Comparison of ENCODE assay signal across 17 mouse cellular contexts in the genomic region with DNA sequence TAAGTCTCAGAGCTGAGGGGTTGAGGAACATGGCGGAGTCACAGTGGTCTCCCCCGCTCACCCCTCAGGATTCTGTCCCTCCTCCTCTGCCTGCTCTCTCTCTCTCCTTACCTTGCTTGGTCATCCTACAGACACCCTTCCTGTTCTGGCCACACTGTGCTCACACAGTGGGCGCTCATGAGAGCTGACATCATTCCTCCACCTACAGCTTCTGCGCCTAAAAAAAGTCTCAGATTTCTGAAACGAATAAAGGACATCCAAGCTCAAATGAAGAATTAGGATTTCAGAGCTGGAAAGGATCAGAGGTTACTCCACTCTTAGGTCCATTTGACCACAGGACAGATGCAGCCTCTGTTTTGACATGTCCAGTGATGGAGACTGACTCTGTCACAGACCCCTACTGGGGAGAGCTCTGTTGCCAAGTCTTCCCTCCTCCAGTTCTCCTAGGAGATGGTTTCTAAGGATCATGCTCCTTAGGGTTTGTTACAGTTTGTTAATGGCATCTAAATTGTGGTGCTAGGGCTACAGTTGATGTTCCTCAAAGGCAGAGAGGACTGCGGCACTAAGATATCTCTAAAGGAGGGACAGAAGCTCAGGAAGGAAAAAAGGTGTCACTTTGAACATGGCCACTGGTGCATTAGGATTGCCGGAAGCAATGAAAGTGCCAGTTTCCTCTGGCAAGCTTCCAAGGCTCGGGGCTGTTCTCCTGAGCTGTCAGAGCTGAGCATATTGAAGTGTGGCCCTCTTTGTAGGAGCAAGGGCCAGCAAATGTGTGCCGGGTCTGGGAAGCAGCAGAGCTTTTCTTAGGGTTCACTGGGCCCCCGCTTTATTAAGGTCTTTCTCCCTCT. TPM values are rescaled to one million over a fixed set of nuclear protein-coding genes. Genes with fewer than 3 reads are reported as not detected.
DNase-seq lines count a peak whose midpoint lies in the region; ATAC-seq and TF ChIP-seq lines count a peak whose summit lies in the region.
"Had no signal": no experiment of that assay in that cellular context is flagged by ENCODE, and none has a peak within 500 bp of the region (broad histone marks: within the 10 kb centered on the region; RNA-seq: fewer than 3 reads in every experiment).

No protein-coding gene starts in this region.

- peaks cover 10% of the 10 kb centered on the region for H3K4me1 ChIP-seq in hindbrain, embryonic 16.5 days (ENCODE audit: control insufficient read depth, insufficient read depth, low read depth, low read length)
- H3K4me1 ChIP-seq in hindbrain, embryonic 11.5 days (replicated peaks; ENCODE audit: control insufficient read depth, insufficient read depth, low read length): no peaks in the 10 kb centered on the region
- H3K4me1 ChIP-seq in kidney, adult 2 months (ENCODE audit: control insufficient read depth, insufficient read depth, low read length): no peaks in the 10 kb centered on the region

- peaks cover 4% of the 10 kb centered on the region for H3K27me3 ChIP-seq in hindbrain, embryonic 16.5 days (replicated peaks; ENCODE audit: control insufficient read depth, insufficient read depth, low read length)
- H3K27me3 ChIP-seq in hindbrain, embryonic 11.5 days (ENCODE audit: control insufficient read depth, insufficient read depth, low read length): peaks cover 8% of the 10 kb centered on the region
- no peaks in the 10 kb centered on the region for H3K27me3 ChIP-seq in kidney, adult 2 months (replicated peaks; ENCODE audit: control insufficient read depth, insufficient read depth, low read length)
- H3K27me3 ChIP-seq: Patski had no signal

- TF ChIP-seq CTCF in kidney, adult 2 months (conservative IDR thresholded peaks at IDR 0.05; ENCODE audit: insufficient read depth, insufficient read length, low read depth, low read length): no peak

- H3K27ac ChIP-seq in hindbrain, embryonic 16.5 days (ENCODE audit: low read depth, low read length): no peak overlapping the region
- H3K27ac ChIP-seq in hindbrain, embryonic 11.5 days (ENCODE audit: low read depth, low read length): no peak overlapping the region
- no peak overlapping the region for H3K27ac ChIP-seq in kidney, adult 2 months (ENCODE audit: insufficient read depth, low read depth, low read length)
- H3K27ac ChIP-seq: heart, adult 2 months; kidney, postnatal 0 days; liver, embryonic 15.5 days; neural tube, embryonic 12.5 days had no signal

- peaks cover 13% of the 10 kb centered on the region for H3K36me3 ChIP-seq in hindbrain, embryonic 16.5 days (ENCODE audit: control insufficient read depth, insufficient read depth, low read length)
- H3K36me3 ChIP-seq in hindbrain, embryonic 11.5 days (ENCODE audit: control insufficient read depth, insufficient read depth, low read length): no peaks in the 10 kb centered on the region
- H3K36me3 ChIP-seq in kidney, adult 2 months (ENCODE audit: control insufficient read depth, insufficient read depth, low read length): no peaks in the 10 kb centered on the region
- H3K36me3 ChIP-seq: liver, embryonic 15.5 days had no signal

- H3K9me3 ChIP-seq in hindbrain, embryonic 16.5 days (ENCODE audit: control insufficient read depth, low read length): no peaks in the 10 kb centered on the region
- H3K9me3 ChIP-seq in hindbrain, embryonic 11.5 days (ENCODE audit: control insufficient read depth, low read length): no peaks in the 10 kb centered on the region
- H3K9me3 ChIP-seq: liver, embryonic 15.5 days; midbrain, embryonic 13.5 days; neural tube, embryonic 12.5 days had no signal

- no peak overlapping the region for H3K4me2 ChIP-seq in hindbrain, embryonic 16.5 days (ENCODE audit: low read length)
- no peak overlapping the region for H3K4me2 ChIP-seq in hindbrain, embryonic 11.5 days (replicated peaks; ENCODE audit: low read depth, low read length)
- H3K4me2 ChIP-seq: liver, embryonic 15.5 days had no signal

- DNase-seq in frontal cortex, postnatal 25 days (ENCODE audit: low spot score in 2 of 2): no peak
- DNase-seq in hindbrain, embryonic 11.5 days (ENCODE audit: low spot score): no peak
- peak; percentile 73 for DNase-seq in brain, adult 2 months (ENCODE audit: low read depth, low spot score)
- peak; percentile 61 for DNase-seq in cerebellum, adult 9-11 months
- DNase-seq in kidney, adult 2 months: no peak
- DNase-seq in liver: no peak
- DNase-seq: adrenal gland, adult 2 months; heart, adult 2 months; lung, postnatal 4 days had no signal

- 77% methylated on average over 10 of the region's 10 CpGs for WGBS in hindbrain, embryonic 16.5 days
- 89% methylated on average over 10 of the region's 10 CpGs for WGBS in hindbrain, embryonic 11.5 days
- WGBS in kidney, adult 2 months: 76% methylated on average over 10 of the region's 10 CpGs

- H3K4me3 ChIP-seq in hindbrain, embryonic 16.5 days (ENCODE audit: low read length): no peak overlapping the region
- H3K4me3 ChIP-seq in hindbrain, embryonic 11.5 days (ENCODE audit: low read depth, low read length): no peak overlapping the region
- H3K4me3 ChIP-seq in kidney, adult 2 months (ENCODE audit: insufficient read depth, low read depth, low read length): no peak overlapping the region
- H3K4me3 ChIP-seq: erythroblast, embryonic 14.5 days; heart, adult 2 months; liver, embryonic 15.5 days; midbrain, embryonic 13.5 days; neural tube, embryonic 12.5 days had no signal

- no peak overlapping the region for H3K9ac ChIP-seq in hindbrain, embryonic 16.5 days (ENCODE audit: low read depth, low read length)
- H3K9ac ChIP-seq in hindbrain, embryonic 11.5 days (ENCODE audit: low read depth, low read length): no peak overlapping the region
- H3K9ac ChIP-seq: liver, embryonic 15.5 days; midbrain, embryonic 13.5 days; neural tube, embryonic 12.5 days had no signal

- TF ChIP-seq POLR2A in kidney, adult 2 months (IDR thresholded peaks at IDR 0.05; ENCODE audit: low read depth, low read length): no peak

- ATAC-seq in frontal cortex, adult (ENCODE audit: low TSS enrichment): peak; percentile 88
- 0 out of 2 replicates have a peak, but pooled peaks have one; percentile 31 for ATAC-seq in hindbrain, embryonic 16.5 days
- ATAC-seq in hindbrain, embryonic 11.5 days (ENCODE audit: low FRiP score): no peak
- ATAC-seq: Patski had no signal

RNA-seq across cellular contexts. Expression of a gene that starts 33.0 kb away (rescaled TPM):
- 16.0 and 16.6 TPM in 2 replicates for polyA plus RNA-seq in hindbrain, embryonic 16.5 days (2015; fragmentation: Nextera tagmentation; extraction: Ambion mirVana)
- polyA plus RNA-seq in hindbrain, embryonic 11.5 days (2014; fragmentation: Nextera tagmentation; extraction: Ambion mirVana): 19.7 and 21.7 TPM in 2 replicates
- 1.0 TPM in 2 replicates for polyA plus RNA-seq in kidney, adult 2 months (2012; rRNA removed)

Comparison
In these comparisons a context has a peak if more than half of its experiments do, and no peak if none do; other contexts are left out.
1. DNase-seq: peak in brain, adult 2 months (single experiment) and cerebellum, adult 9-11 months (single experiment); none in frontal cortex, postnatal 25 days (0 of 2), hindbrain, embryonic 11.5 days (single experiment), kidney, adult 2 months (single experiment) and liver (single experiment).